Mouse (Mus musculus) ES-E14 (cell line): ENCODE measurements around the gene Mansc1.
"Not testable (repeated sequence)": the region's sequence is repeated elsewhere in the genome, so short reads cannot be mapped to it uniquely, and the experiment has no call there.

Experiments
- HCFC1 ChIP-seq: IDR thresholded peaks from 2 replicates; pipeline ENCODE4 v1.6.1; 2012; ENCODE audit warnings: low read length, inconsistent platforms, borderline replicate concordance; ENCODE audit not compliant: insufficient read depth
- MAFK ChIP-seq: IDR thresholded peaks from 2 replicates; pipeline ENCODE4 v1.6.1; 2014; ENCODE audit warnings: mild to moderate bottlenecking, low read depth, low read length, inconsistent platforms; ENCODE audit not compliant: insufficient read depth
- ZC3H11A ChIP-seq: IDR thresholded peaks from 2 replicates; pipeline ENCODE4 v1.6.1; 2012; ENCODE audit warnings: low read depth, mild to moderate bottlenecking, inconsistent platforms, low read length, borderline replicate concordance
- ZNF384 ChIP-seq: IDR thresholded peaks from 2 replicates; pipeline ENCODE4 v1.6.1; 2012; ENCODE audit warnings: low read depth, low read length, inconsistent platforms

DNA sequence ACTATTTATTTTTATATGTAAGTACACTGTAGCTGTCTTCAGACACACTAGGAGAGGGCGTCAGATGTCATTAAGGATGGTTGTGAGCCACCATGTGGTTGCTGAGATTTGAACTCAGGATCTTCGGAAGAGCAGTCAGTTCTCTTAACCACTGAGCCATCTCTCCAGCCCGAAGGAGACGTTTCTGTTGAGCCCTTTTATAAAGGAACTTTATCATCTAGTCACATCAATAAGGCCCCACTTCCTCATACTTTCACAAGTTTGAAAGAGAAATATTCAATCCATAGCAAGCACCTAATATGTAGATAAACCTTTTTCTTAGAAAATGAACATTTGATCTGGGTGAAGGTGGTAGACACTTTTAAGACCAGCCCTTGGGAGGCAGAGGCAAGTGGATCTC lies 47.0 kb upstream of the Mansc1 start:
- TF ChIP-seq MAFK, ZNF384, HCFC1, ZC3H11A: not testable (repeated sequence)
